Mouse (Mus musculus) left cerebral cortex, adult 9 months (tissue): ENCODE data around the gene Ciita.
A peak's percentile ranks its signal among the peaks of the same experiment; 100 is the strongest.

Experiments used
- DNase-seq, 2 experiments: peaks; one replicate each; pipeline ENCODE4 v3.0.0; 2022; ENCODE audit warnings: low spot score in 2 of 2

Ciita gene

GRCm38 (mm10) chr16:10551592-10551991 is 71.7 kb downstream of the Ciita start:
- no peak for DNase-seq

DNA sequence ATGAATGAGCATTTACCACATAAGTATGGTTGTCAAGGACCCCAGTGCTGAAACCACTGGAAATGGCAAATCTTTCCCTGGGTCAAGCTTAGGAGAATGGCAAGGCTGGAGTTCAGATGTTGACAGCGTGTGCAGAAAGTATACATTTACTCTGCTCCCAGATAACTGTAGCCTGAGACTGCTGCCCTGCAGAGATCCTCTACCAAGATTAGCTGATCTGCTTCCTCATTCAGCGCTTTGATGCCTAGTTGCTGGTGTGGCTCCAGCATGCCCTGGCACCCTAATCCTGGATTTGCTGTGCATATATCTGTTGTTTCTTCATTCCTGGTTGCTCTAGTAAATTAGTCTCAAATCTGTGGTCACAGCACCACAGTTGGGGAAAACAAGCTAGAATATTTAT is 74.0 kb downstream of the Ciita start:
- no peak for DNase-seq

DNA sequence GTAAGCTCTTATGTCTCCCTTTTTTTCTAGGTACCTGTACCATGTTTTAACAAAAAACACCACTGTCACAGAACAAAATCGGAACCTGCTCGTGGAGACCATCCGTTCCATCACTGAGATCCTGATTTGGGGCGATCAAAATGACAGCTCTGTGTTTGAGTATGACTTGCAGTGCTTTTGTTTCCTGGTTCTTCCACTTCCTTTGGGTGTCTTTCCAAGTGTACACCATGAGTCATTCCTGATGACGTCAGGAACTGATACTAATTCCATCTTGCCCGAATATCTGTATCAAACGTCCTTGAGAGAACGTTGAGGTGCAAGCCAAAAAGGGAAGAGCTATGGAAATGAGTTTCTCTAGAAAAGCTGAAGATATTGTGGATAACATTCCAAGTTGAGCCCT is 80.1 kb downstream of the Ciita start:
- DNase-seq, result no peak

DNA sequence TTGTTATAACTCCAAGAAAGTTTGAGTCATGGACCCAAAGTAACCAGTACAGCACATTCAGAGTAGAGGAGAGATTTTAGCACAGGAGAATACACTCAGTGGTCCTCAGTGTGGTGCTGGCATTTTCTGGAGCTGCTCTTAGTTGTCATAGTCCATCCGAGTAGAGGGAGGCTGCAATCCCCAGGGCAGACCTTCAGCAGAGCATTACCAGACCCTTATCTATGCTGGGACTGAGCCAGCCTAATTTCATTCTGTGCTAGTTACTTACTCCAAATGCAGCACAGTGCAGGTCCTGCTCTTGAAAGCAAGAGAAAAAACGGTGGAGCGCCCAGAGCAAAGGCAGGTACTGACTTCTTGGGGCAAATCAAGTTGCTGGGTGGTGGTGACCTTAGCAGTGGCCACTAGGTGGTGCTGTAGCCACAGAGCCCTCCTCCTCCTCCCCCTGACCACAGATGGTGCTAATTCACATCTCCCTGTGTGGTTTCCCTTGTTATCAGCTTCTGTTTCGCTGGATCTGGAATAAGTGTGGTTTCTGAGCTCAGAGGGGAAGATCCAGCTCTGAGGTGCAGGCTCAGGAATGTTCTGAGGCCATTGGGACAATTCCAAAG is 85.5 kb downstream of the Ciita start:
- peak in 1 of 2 experiments; percentile 76 for DNase-seq

DNA sequence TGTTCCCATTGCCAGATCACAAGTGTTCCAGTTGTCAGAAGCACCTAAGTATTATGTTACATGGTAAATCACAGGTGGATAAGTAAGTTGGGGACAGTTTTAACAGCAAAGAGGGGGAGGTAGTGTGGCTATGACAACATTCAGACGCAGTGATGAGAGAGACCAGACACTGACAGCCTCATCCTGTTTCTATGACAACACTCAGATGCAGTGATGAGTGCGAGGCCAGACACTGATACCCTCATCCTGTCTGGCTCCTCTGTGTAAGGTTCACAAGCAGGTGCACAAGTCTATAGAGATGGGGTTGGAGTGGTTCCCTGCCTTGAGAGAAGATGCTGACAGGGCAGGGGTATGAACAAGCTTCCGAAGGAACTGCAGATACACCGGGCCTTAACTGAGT is 87.3 kb downstream of the Ciita start:
- no peak for DNase-seq

GRCm38 (mm10) chr16:10569809-10570395 is 90.0 kb downstream of the Ciita start:
- DNase-seq, result no peak

DNA sequence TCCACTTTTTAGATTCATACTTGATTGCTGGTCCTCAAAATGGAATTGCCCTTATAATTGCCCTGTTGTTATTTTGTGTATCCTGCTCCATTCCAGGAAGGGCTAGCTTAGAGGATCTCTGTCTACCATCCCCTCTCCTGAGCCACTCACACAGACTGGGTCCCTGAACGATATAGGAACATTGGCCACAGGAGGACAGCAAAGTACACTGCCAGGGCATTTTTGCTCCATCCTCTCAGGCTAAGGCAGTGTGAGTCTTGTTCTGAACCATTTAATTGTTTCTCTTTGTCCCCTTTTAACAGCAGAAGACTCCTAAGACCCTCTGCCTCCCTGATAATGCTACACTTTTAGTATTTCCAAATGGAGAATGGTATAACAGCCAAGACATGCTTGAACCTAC is 90.8 kb downstream of the Ciita start:
- peak in 1 of 2 experiments; percentile 70 for DNase-seq

GRCm38 (mm10) chr16:10571820-10572219 is 92.0 kb downstream of the Ciita start:
- DNase-seq, result no peak

GRCm38 (mm10) chr16:10574936-10575335 is 95.1 kb downstream of the Ciita start:
- DNase-seq, result no peak

DNA sequence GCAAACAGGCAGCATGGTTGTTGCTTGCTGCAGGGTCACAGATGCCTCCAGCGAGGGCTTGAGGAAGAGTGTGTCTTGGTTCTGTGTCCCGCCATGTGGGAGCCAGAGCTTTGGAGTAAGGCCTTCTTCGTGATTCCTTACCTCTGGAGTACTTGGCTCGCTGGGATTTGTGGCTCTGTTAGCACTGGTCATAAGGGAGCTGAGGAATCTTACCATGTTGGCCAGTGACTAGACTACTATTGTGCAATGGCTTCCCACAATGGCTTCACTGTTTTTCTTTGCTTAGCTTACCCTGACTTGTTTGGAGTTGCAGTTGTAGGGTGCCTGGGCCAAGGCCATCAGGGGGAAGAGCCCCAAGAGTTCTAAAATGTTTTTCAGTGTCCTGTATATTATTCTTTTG is 96.1 kb downstream of the Ciita start:
- DNase-seq, result no peak

- DNase-seq, result no peak
Observed at GRCm38 (mm10) chr16:10577548-10577947, 97.7 kb downstream of the Ciita start.
